Mouse (Mus musculus) olfactory bulb, adult 2 months (tissue): Measurements from ENCODE around the gene Zfp467.

Source experiments
- CTCF ChIP-seq: fragments of 200-500 bp; IDR thresholded peaks from 2 replicates; pipeline ENCODE4 v1.5.1; 2012; ENCODE audit warnings: low read depth, mild to moderate bottlenecking, low read length, moderate library complexity; ENCODE audit not compliant: insufficient read depth
- POLR2A ChIP-seq: fragments of 200-500 bp; IDR thresholded peaks from 2 replicates; pipeline ENCODE4 v1.6.1; 2012; ENCODE audit warnings: mild to moderate bottlenecking, low read depth, low read length, moderate library complexity; ENCODE audit not compliant: insufficient read depth

DNA sequence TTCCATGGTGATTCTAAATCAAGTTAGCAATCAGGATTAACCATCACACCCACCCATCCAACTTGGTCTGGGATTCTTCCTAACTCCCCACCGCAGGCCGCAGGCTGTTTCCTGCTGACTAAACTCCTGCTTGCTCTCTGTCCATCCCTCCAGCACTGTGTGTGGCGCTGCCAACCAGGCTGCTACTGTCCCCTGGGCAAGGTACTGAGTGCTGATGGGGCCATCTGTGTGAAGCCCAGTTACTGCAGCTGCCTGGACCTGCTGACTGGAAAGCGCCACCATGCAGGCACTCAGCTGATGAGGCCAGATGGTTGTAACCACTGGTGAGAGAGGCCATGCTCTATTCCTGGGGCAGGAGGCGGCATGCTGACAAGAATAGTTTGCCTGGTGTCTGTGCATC, 36.9 kb upstream of the Zfp467 start:
- TF ChIP-seq CTCF (no peak), POLR2A (no peak)
